Mouse (Mus musculus) embryonic stem cell, embryonic (primary cell): ENCODE data around the gene Prickle2.

Source experiments
- CTCF ChIA-PET, 4 experiments: fragments of 300-600 bp in 2 of 4; fragments of 350-600 bp in 2 of 4; sonication (Branson Sonifier 250); formaldehyde crosslinking; loops; one replicate each; lab custom pipeline; 2022; ENCODE audit warnings: inconsistent platforms in 2 of 4; lab: Charles Lee
- POLR2A ChIA-PET, 4 experiments: fragments of 300-600 bp in 2 of 4; fragments of 350-600 bp in 2 of 4; sonication (Branson Sonifier 250); formaldehyde crosslinking; loops; one replicate each; lab custom pipeline; 2022; ENCODE audit warnings: antibody characterized with exemption in 4 of 4, inconsistent platforms in 1 of 4; lab: Charles Lee

The Prickle2 gene

DNA sequence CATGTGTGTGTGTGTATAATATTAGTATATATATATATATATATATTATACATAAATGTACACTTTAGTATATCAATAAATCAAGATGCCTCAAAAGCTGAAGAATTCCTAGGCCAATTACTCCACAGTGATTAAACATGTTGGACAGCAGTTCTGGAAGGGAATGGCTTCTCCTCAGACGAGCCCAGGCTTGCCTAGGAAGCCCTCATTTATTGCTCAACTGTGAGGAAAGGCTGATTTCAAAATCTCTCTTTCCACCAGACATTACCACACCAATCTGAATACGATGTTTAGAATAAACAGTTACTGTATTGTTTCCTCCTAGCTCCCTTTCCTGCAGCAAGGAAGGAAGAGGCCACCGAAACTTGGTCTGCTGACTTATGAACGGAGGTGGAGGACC lies 152.9 kb downstream of the Prickle2 start:
- CTCF ChIA-PET: interaction anchor here in 2 of 4 experiments (0.5 to 0.7 kb wide), 2 partner anchors 108 to 179 kb away, joined by 3 to 5 read pairs; no protein-coding TSS in a partner anchor

DNA sequence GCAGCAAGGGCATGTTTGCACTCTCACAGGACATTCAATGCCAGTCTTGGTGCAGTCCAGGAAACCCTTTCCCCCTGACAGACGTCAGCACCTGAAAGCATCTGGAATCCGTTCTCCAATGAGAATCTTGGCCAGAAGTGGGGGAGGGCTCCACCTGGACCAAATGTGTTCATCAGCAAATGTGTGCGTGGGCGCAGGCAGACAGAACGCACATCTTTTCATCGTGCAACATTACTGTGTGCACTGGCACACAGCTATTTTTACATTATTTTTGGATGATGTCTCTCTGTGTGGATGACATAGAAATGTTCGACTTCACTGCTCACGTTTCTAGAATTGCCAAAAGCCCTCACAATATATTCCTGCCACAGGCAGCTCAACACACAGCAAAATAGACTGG lies 156.7 kb downstream of the Prickle2 start:
- POLR2A ChIA-PET: no interaction called here
- CTCF ChIA-PET: no interaction called here

More for the DNA sequence above, 152.9 kb downstream of the Prickle2 start:
- POLR2A ChIA-PET: no interaction called here

DNA sequence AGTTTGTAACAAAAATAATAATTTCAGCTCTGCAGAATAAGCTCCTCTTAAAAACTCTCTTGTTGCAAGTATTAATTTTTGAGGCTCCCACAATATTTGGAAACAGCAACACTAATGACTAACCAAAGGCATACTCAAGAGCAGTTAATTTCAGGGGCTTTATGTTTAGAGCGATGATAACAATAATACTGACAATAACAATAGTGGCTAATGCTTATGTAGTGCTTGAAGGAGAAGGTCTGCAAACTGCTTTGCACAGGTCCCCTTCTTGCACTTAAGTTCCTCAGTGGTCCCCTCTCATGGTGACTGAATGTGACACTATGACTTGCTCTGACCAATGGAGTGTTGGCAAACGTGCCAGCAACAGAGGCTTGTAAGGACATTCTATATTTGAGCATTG lies 160.8 kb downstream of the Prickle2 start:
- POLR2A ChIA-PET: interaction anchor here in 1 of 4 experiments (1.1 kb wide), 1 partner anchor 11 kb away, joined by 3 read pairs; no protein-coding TSS in a partner anchor
- CTCF ChIA-PET: interaction anchor here in 1 of 4 experiments (0.7 kb wide), 1 partner anchor 10 kb away, joined by 3 read pairs; no protein-coding TSS in a partner anchor

DNA sequence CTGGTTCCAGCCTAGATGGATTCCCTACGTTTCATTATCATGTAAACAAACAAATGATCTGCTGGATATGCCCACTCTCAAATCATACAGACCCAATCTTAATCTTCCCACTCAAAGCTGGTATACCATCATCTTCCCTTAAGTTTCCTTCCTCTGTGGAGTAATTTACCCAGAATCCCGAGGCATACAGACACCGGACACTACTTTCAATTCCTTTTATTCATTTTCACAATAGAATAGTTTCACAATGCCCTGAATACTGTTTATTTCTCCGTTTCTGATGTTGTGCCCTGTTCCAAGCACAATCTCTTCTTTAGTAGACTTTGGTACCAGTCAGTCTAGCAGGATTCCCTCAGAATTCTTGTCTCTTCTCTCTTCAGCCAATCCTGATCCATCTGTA lies 162.1 kb downstream of the Prickle2 start:
- ChIA-PET POLR2A (no interaction called here), CTCF (no interaction called here)

DNA sequence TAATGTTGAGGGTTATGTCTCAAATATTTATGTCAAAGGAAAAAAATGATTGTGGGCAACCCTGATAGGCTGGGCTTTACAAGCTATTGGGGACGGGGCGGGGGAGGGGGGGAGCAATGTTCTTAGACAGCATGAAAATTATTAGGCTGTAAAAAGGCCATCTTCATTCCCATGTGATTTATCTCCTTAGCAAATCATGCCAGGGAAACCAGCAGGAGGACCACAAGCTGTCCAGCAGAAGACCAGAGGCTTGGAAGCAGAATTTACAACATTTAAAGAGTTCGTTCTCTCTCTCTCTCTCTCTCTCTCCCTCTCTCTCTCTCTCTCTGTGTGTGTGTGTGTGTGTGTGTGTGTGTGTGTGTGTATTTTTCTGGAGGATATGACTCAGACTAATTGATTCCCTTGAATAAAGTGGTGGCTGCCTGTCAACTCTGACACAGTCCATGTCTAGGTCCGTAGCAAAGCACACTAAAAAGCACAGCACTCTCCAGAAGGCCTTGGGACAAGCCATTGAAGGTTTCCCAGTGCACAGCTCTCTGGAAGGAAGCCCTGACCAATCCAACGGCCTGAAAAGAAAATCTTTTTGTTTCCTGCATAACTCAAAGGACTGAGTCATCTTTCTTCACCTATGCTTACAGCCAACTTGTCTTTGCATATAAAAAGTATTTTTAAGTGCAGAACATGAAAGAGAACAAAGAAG lies 163.4 kb downstream of the Prickle2 start:
- CTCF ChIA-PET: no interaction called here
- POLR2A ChIA-PET: interaction anchor here in 1 of 4 experiments (1.0 kb wide), 1 partner anchor 61 kb away, joined by 3 read pairs; no protein-coding TSS in a partner anchor

DNA sequence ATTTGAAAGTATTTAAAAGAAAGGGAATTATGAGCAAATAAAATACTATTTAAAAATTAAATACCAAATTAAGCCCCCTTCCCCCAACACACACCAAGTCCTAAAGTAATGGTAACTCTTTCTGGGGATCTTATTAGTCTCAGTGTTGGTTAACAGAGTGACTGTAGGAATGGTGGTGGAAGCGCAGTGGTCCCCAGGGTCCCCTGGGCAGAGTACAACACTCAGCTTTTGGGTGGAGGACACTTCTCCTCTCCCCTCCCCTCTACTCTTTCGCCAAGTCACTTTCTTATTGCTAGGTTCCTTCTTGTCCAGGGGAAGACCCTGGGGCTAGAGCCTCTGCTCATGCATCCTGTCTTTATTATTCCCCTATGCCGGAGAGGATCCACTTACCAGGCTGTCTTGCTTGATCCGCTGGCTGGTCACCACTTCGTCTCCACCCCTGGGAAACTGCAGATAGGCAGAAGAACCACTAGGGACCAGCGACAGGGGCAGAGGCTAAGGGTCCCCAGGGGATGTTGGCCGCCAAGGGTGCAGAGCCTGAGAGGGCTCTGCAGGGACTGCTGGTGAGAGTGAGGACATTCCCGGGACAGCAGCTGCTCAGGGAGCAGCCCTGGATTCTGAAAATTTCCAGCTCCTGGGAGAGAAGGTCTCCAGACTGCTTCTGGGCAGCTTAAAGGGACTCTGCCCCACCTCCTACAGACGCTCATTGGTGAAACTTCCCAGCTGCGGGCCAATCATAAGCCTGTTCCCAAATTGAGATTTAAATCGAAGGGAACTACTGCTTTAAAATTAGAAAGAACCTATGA lies 171.5 kb downstream of the Prickle2 start:
- CTCF ChIA-PET: interaction anchor here in 1 of 4 experiments (0.6 to 1.4 kb wide), 3 partner anchors 10 to 112 kb away, joined by 3 to 4 read pairs (median 3); no protein-coding TSS in a partner anchor

DNA sequence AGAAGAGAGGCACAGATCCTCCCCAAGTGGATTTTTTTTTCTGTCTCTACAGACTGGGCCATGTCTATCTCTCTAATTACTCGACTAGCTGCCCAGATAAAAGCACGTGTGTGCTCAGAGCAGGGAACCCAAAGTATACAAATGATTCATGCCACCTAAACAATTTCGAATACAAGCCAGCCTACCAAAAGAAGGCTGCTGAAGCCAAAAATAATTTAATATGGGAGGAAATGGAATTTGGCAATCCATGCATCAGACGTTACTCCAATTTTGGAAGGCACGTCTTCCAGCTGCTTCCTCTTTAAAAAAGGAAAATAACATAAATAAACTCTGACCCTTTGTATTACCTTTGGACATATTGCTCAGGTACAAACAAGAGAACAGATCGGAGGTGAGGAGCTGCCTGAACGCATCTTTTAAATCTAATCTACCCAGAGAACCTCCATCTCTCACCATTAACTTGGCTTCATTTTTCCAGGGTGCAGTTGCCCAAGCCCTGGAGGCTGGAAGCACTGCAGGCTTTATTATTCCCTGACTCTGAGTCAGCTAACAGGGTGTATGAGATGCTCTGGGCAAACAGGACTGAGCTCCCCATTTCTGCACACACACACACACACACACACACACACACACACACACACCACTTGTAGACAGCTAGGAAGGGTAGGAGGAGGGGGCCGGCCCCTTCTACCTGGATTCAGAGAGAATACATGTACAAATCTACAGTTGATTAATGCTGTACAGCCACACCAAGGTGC lies 172.5 kb downstream of the Prickle2 start:
- CTCF ChIA-PET: interaction anchor here in 1 of 4 experiments (1.4 kb wide), 1 partner anchor 111 kb away, joined by 4 read pairs; no protein-coding TSS in a partner anchor

More for the DNA sequence above, 171.5 kb downstream of the Prickle2 start:
- POLR2A ChIA-PET: interaction anchor here (0.6 to 2.5 kb wide), 13 partner anchors 11 to 110 kb away, joined by 3 to 9 read pairs (median 3); no protein-coding TSS in a partner anchor

DNA sequence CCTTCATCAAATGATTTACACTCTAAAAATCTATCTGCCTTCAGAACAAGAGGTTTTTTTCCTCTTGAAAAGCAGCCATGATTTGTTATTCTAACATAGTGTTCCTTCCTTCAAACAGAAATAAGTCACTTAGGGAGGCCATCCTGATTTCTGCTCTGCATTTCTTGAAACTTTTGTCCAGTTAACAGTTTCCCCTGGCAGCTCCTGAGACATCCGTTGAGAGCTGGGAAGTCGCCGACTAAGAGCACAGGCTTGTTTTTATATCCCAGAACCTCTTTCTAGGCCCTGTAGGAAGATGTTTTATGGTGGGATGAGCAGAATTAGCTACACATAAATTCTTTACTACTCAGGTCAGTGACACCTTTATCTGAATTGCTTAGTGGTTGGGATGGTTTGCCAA lies 173.1 kb downstream of the Prickle2 start:
- POLR2A ChIA-PET: interaction anchor here in 1 of 4 experiments (1.3 kb wide), 1 partner anchor 36 kb away, joined by 4 read pairs; no protein-coding TSS in a partner anchor
- CTCF ChIA-PET: no interaction called here

More for the DNA sequence above, 172.5 kb downstream of the Prickle2 start:
- POLR2A ChIA-PET: interaction anchor here in 2 of 4 experiments (1.0 to 2.5 kb wide), 5 partner anchors 12 to 109 kb away, joined by 3 to 9 read pairs (median 3); no protein-coding TSS in a partner anchor

DNA sequence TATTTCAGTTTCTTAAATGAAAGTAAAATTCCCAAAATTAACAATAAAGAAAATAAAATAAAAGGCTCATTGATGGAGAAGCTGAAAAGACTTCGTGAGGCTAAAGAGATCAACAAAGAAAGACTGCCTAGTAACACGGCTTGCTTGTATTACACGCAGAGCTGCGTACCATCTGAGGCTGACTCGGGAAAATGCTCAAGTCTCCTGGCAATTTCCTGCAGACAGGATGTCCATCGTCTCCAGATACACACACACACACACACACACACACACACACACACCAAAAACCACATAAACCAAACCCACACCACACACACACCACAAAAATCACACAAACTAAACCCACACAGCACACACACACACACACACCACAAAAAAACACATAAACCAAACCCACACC lies 173.6 kb downstream of the Prickle2 start:
- POLR2A ChIA-PET: interaction anchor here in 1 of 4 experiments (0.5 to 1.3 kb wide), 2 partner anchors 35 to 195 kb away, joined by 3 to 4 read pairs; no protein-coding TSS in a partner anchor
- CTCF ChIA-PET: no interaction called here

DNA sequence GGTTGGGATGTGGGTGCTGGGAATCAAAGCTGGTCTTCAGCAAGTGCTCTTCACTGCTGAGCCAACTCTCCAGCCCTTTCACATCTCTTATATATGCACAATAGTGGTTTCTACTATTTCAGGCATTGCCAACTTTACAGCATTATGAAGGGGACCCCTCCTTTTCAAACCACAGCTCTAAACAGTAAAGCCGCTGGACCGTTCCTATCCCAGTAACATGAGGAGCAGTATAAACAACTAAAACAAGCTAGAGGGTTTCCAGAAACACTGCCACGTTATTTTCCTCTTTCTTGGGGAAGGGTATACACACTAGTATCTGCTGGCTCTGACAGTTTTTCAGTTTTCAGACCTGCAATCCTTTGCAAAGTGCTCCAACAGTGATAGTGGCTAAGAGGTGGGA lies 179.7 kb downstream of the Prickle2 start:
- CTCF ChIA-PET: no interaction called here
- POLR2A ChIA-PET: interaction anchor here in 2 of 4 experiments (0.7 to 1.2 kb wide), 3 partner anchors 9 to 175 kb away, joined by 3 to 5 read pairs (median 3); no protein-coding TSS in a partner anchor

DNA sequence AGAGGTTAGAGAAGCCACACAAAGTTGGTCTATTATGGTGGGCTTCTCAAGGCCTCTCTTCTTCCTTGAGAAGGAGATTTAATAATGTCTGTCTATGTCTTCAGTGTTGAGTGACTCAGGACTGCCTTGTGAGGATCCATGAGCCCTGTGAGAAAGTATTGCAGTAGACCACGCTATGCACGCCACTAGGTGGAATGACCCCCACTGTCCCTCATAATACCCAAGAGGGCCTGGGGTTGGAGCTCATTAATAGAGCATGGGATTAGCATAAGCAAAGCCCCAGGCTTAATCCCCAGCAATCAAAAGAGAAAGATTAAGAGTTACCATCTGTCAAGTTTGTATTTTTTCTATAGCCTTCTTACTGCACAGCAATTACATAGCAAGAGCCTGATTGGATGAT lies 180.3 kb downstream of the Prickle2 start:
- ChIA-PET POLR2A (no interaction called here), CTCF (no interaction called here)

DNA sequence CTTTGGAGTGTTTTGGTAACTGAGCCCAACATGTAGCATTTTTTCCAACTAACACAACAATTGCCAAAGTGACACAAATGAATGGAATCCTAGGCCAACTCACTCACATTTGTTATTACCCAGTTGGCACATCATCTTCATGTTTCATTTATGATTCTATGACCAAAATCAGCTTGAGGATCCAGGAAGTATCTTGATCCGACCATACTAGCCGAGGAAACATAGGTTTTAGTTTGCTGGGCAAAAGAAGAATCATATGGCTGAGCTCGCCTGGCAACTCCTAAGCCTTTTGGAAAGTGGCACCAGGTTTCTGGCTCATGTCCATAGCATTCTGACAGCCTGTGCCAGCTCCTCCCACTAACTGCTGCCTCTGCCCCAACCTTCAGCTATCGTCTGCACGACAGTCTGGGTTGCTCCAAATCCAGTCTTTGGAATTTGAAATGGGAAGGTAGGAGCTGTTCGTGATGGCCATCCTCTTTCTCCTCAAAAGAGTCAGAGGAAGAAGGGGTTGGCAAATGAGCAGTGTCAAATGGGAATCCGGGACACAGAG lies 184.4 kb downstream of the Prickle2 start:
- ChIA-PET POLR2A (interaction anchor here in 2 of 4 experiments (0.6 to 1.5 kb wide), 5 partner anchors 13 to 103 kb away, joined by 3 to 4 read pairs (median 3); no protein-coding TSS in a partner anchor), CTCF (no interaction called here)

DNA sequence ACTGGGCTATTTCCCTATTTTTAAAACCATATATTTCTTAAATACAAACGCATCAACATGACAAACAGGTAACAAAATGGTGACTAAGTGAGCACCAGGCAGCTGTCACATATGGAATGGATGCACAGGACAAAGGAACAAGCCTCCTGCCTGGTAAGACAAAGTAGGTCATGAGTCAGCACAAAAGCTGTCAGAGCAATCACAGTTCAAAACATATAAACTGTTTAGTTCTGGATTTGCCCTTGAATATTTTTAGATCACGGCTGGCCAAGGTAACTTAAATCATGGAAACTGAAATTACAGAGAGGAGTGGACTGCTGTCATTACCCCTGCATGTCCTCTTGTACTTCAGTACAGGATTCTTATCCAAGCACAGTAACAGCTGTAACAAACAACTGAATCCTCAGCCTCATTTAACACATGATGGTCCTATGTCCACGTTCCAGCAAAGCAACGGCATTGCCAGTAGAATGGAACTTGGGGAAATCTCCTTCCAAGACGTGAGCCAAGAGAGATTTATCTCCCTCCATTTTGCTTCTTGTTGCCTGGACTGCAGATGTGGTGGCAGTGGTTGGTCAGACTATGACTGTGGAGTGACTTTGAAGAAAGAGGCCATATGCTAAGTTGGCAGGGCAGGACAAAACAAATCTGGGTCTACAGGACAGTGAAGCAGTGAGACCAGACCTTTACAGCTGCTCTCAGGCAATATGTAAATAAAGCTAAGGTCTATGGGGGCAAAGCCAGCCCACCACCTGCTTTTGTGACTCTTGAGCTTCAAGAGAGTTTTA lies 185.7 kb downstream of the Prickle2 start:
- POLR2A ChIA-PET: interaction anchor here in 3 of 4 experiments (0.5 to 1.4 kb wide), 6 partner anchors 10 to 335 kb away, joined by 3 to 4 read pairs (median 3); no protein-coding TSS in a partner anchor

DNA sequence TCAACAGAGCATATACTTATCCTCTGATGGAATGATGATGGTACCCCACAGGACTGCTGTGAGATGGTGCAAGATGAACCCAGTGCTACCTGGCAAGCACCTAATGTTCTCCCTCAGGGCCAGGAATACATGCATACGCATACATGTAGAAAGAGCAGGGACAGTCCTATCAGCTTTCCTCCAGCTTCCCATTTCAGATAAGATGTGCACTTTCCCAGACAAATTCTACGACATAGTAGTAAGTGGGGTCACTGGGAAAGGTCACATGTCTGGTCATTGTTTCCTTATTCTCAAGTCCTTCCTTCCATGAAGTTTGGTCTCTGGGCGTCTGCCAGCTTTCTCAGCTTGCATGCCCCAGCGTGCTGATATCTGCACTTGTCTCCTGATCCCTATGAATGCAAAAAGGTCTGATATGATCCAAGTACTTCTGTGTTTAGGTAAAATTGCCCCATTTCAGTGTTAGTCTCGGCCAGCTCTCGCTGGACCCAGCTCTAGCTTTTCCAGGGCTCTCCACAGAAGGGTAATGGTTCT lies 187.5 kb downstream of the Prickle2 start:
- ChIA-PET POLR2A (interaction anchor here in 1 of 4 experiments (1.4 to 2.1 kb wide), 3 partner anchors 16 to 38 kb away, joined by 4 to 7 read pairs (median 5); no protein-coding TSS in a partner anchor), CTCF (no interaction called here)

More for the DNA sequence above, 185.7 kb downstream of the Prickle2 start:
- CTCF ChIA-PET: interaction anchor here in 1 of 4 experiments (0.9 kb wide), 1 partner anchor 163 kb away, joined by 4 read pairs; no protein-coding TSS in a partner anchor

DNA sequence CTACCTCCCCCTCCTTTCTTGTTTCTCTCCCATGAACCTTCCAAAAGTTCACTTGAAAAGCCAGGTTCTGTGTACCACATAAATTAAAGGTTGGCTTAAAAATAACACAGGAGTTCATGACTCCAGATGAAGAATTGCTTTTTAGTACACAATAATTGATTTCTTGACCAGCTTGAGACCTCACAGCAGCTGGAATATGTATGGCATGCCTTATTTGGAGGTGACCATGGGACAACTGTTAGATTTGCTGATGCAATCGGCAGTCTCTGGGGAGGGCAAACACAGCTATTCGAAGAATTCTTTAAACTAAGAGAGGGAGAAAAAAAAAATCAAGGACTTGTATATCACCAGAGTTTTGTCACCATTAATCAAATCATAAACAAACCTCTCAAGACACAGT lies 189.0 kb downstream of the Prickle2 start:
- ChIA-PET CTCF (interaction anchor here in 1 of 4 experiments (1.0 kb wide), 1 partner anchor 40 kb away, joined by 3 read pairs; no protein-coding TSS in a partner anchor), POLR2A (interaction anchor here in 1 of 4 experiments (1.0 to 2.1 kb wide), 4 partner anchors 10 to 37 kb away, joined by 3 to 7 read pairs (median 4); no protein-coding TSS in a partner anchor)

DNA sequence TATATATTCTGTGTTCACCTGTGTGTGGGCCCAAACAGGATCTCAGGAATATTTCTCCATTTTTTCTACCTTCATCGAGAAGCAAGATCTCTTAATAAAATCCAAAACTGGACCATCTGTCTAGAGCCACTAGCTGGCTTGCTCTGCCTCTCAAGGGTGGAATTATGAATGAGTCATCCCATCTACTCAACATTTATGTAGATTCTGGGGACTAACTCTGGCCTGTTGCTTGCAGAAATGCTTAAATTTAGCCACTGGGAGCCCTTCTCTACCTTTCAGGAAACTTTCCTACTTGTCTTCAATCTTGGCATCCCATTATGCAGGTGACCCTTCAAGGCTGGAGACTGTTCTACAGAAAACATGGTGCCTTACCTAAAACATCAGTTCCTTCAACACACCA lies 194.0 kb downstream of the Prickle2 start:
- POLR2A ChIA-PET: interaction anchor here in 1 of 4 experiments (0.6 kb wide), 1 partner anchor 130 kb away, joined by 17 read pairs; no protein-coding TSS in a partner anchor
- CTCF ChIA-PET: no interaction called here
